Comparison of ENCODE assay signal across 17 mouse cellular contexts in the genomic region with DNA sequence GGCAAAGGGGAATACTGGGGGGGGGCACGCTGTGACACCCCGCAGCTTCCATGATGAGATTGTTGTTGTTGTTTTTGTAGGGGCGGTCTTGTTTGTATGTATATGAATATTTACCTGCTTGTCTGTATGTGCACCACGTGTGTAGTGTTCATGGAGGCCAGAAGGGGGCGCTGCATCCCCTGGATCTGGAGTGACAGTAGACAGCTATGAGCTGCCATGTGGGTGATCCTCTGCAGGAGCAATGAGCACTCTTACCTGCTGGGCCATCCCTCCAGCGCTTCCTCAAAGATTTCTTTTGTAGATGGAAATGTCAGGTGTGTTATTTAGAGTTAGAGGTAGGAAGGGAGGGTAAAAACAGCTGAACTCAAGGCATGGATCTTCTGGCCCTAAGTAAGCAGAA. TPM values are rescaled to one million over a fixed set of nuclear protein-coding genes. Genes with fewer than 3 reads are reported as not detected.
A peak's percentile ranks its signal among the peaks of the same experiment; 100 is the strongest.
DNase-seq lines count a peak whose midpoint lies in the region; ATAC-seq and TF ChIP-seq lines count a peak whose summit lies in the region.
"Had no signal": no experiment of that assay in that cellular context is flagged by ENCODE, and none has a peak within 500 bp of the region (broad histone marks: within the 10 kb centered on the region; RNA-seq: fewer than 3 reads in every experiment).

No protein-coding gene starts in this region.

- H3K4me2 ChIP-seq in forebrain, postnatal 0 days (ENCODE audit: low read depth) = no peak overlapping the region
- no peak overlapping the region for H3K4me2 ChIP-seq in forebrain, embryonic 13.5 days
- H3K4me2 ChIP-seq: embryonic facial prominence, embryonic 12.5 days; forebrain, embryonic 15.5 days; lung, embryonic 15.5 days had no signal

- H3K9ac ChIP-seq in forebrain, postnatal 0 days = no peak overlapping the region
- no peak overlapping the region for H3K9ac ChIP-seq in forebrain, embryonic 13.5 days
- H3K9ac ChIP-seq in ES-Bruce4 (ENCODE audit: low read depth, poor library complexity, severe bottlenecking) = no peak overlapping the region
- H3K9ac ChIP-seq: embryonic facial prominence, embryonic 12.5 days; forebrain, embryonic 15.5 days; lung, embryonic 15.5 days had no signal

- TF ChIP-seq EP300 in ES-Bruce4 (IDR thresholded peaks at IDR 0.05; ENCODE audit: insufficient read depth, low read depth, low read length) = no peak

- H3K4me3 ChIP-seq in forebrain, postnatal 0 days (ENCODE audit: low read depth, low read length) = no peak overlapping the region
- H3K4me3 ChIP-seq in forebrain, embryonic 13.5 days = no peak overlapping the region
- H3K4me3 ChIP-seq in lung, adult 2 months (replicated peaks; ENCODE audit: extremely low read depth, low read depth, low read length) = no peak overlapping the region
- no peak overlapping the region for H3K4me3 ChIP-seq in ES-Bruce4 (ENCODE audit: low read depth, low read length)
- H3K4me3 ChIP-seq in embryonic fibroblast, embryonic 13.5 days (ENCODE audit: insufficient read depth, low read length) = no peak overlapping the region
- H3K4me3 ChIP-seq: embryonic facial prominence, embryonic 12.5 days; forebrain, embryonic 15.5 days; lung, embryonic 15.5 days had no signal

- H3K9me3 ChIP-seq in forebrain, postnatal 0 days (ENCODE audit: low read length) = no peaks in the 10 kb centered on the region
- H3K9me3 ChIP-seq in forebrain, embryonic 13.5 days (replicated peaks) = no peaks in the 10 kb centered on the region
- no peaks in the 10 kb centered on the region for H3K9me3 ChIP-seq in ES-Bruce4 (replicated peaks; ENCODE audit: control insufficient read depth, insufficient read depth, low read length, poor library complexity, severe bottlenecking)
- H3K9me3 ChIP-seq: embryonic facial prominence, embryonic 12.5 days; forebrain, embryonic 15.5 days; lung, embryonic 15.5 days had no signal

- TF ChIP-seq CTCF in forebrain, postnatal 0 days (IDR thresholded peaks at IDR 0.05; ENCODE audit: low read depth) = peak; percentile 48
- TF ChIP-seq CTCF in lung, adult 2 months (IDR thresholded peaks at IDR 0.05; ENCODE audit: insufficient read depth, low read length) = peak; percentile 41
- peak; percentile 77 for TF ChIP-seq CTCF in ES-Bruce4 (IDR thresholded peaks at IDR 0.05; ENCODE audit: low read depth, low read length)
- peak; percentile 32; the same call in 1 of the 2 replicates for TF ChIP-seq CTCF in embryonic fibroblast, embryonic 13.5 days (IDR thresholded peaks at IDR 0.05; ENCODE audit: borderline replicate concordance, insufficient read depth, low read length)

- no peak for TF ChIP-seq POLR2A in lung, adult 2 months (IDR thresholded peaks at IDR 0.05; ENCODE audit: borderline replicate concordance, extremely low read depth, low read depth, low read length)
- TF ChIP-seq POLR2A in ES-Bruce4 (IDR thresholded peaks at IDR 0.05; ENCODE audit: insufficient read depth, low read length) = no peak
- no peak for TF ChIP-seq POLR2A in embryonic fibroblast, embryonic 13.5 days (IDR thresholded peaks at IDR 0.05; ENCODE audit: low read depth, low read length)

- 82% methylated on average over 6 of the region's 6 CpGs for whole genome bisulfite sequencing in forebrain, postnatal 0 days
- WGBS in forebrain, embryonic 13.5 days = 77% methylated on average over 6 of the region's 6 CpGs
- 73% methylated on average over 6 of the region's 6 CpGs for WGBS in lung, adult 2 months

- H3K27ac ChIP-seq in forebrain, postnatal 0 days (ENCODE audit: low read depth, low read length) = no peak overlapping the region
- no peak overlapping the region for H3K27ac ChIP-seq in forebrain, embryonic 13.5 days
- H3K27ac ChIP-seq in ES-Bruce4 (ENCODE audit: insufficient read depth, low read length) = no peak overlapping the region
- no peak overlapping the region for H3K27ac ChIP-seq in embryonic fibroblast, embryonic 13.5 days (ENCODE audit: insufficient read depth, low read length)
- H3K27ac ChIP-seq: embryonic facial prominence, embryonic 12.5 days; forebrain, embryonic 15.5 days; lung, embryonic 15.5 days had no signal

- ATAC-seq in forebrain, postnatal 0 days = no peak
- no peak for ATAC-seq in forebrain, embryonic 13.5 days
- no peak for ATAC-seq in activated CD4-positive, CD25-positive, alpha-beta regulatory T cell, adult 4 months
- ATAC-seq: forebrain, embryonic 15.5 days had no signal

- no peaks in the 10 kb centered on the region for H3K4me1 ChIP-seq in forebrain, postnatal 0 days (ENCODE audit: insufficient read depth)
- H3K4me1 ChIP-seq in forebrain, embryonic 13.5 days = 0 out of 2 replicates have a peak, but pooled peaks cover 4% of the 10 kb centered on the region
- H3K4me1 ChIP-seq in lung, adult 2 months (ENCODE audit: control insufficient read depth, insufficient read depth, low read length) = no peaks in the 10 kb centered on the region
- no peaks in the 10 kb centered on the region for H3K4me1 ChIP-seq in ES-Bruce4 (ENCODE audit: control insufficient read depth, insufficient read depth, low read length)
- no peaks in the 10 kb centered on the region for H3K4me1 ChIP-seq in embryonic fibroblast, embryonic 13.5 days (ENCODE audit: control insufficient read depth, insufficient read depth, low read length)
- H3K4me1 ChIP-seq: embryonic facial prominence, embryonic 12.5 days; forebrain, embryonic 15.5 days had no signal

- H3K36me3 ChIP-seq in forebrain, postnatal 0 days (ENCODE audit: insufficient read depth) = no peaks in the 10 kb centered on the region
- no peaks in the 10 kb centered on the region for H3K36me3 ChIP-seq in forebrain, embryonic 13.5 days (ENCODE audit: poor library complexity, severe bottlenecking)
- no peaks in the 10 kb centered on the region for H3K36me3 ChIP-seq in ES-Bruce4 (ENCODE audit: control insufficient read depth, insufficient read depth, low read length, poor library complexity, severe bottlenecking)
- H3K36me3 ChIP-seq: embryonic facial prominence, embryonic 12.5 days; forebrain, embryonic 15.5 days; lung, embryonic 15.5 days had no signal

- DNase-seq in forebrain, postnatal 0 days = no peak
- no peak for DNase-seq in lung, adult 2 months
- DNase-seq in lung, postnatal 14 days = no peak
- no peak for DNase-seq in urinary bladder, postnatal 10 days (ENCODE audit: low spot score)
- DNase-seq: cerebellum, postnatal 10 days; spleen, adult 18-20 months had no signal

- H3K27me3 ChIP-seq in forebrain, postnatal 0 days (ENCODE audit: insufficient read depth, low read length) = no peaks in the 10 kb centered on the region
- H3K27me3 ChIP-seq in forebrain, embryonic 13.5 days = no peaks in the 10 kb centered on the region
- H3K27me3 ChIP-seq in ES-Bruce4 (ENCODE audit: control insufficient read depth, insufficient read depth, low read length, poor library complexity, severe bottlenecking) = no peaks in the 10 kb centered on the region
- H3K27me3 ChIP-seq: embryonic facial prominence, embryonic 12.5 days; forebrain, embryonic 15.5 days; lung, embryonic 15.5 days had no signal

RNA-seq across cellular contexts. Expression of gene Olfr70, which starts 2.8 kb away (rescaled TPM):
- total RNA-seq in forebrain, postnatal 0 days (2014; rRNA removed) = not detected in 2 replicates
- not detected in 2 replicates for polyA plus RNA-seq in forebrain, postnatal 0 days (2015; fragmentation: Nextera tagmentation; extraction: Ambion mirVana)
- polyA plus RNA-seq in forebrain, embryonic 13.5 days (2015; fragmentation: Nextera tagmentation; extraction: Ambion mirVana) = not detected in 2 replicates
- not detected in 2 replicates for polyA plus RNA-seq in lung, adult 2 months (2012; rRNA removed)
- polyA plus RNA-seq in ES-Bruce4 (2011; ENCODE audit: insufficient read depth, insufficient read length, low read depth, missing spikeins) = not detected in 2 replicates
- not detected in 2 replicates for polyA plus RNA-seq in embryonic fibroblast, embryonic 13.5 days (2011; ENCODE audit: insufficient read length, low read depth, missing spikeins)
- not detected for polyA plus RNA-seq in activated CD4-positive, CD25-positive, alpha-beta regulatory T cell, adult 4 months (2017; shearing (Covaris generic))
- total RNA-seq: heart, postnatal 14 days; left cerebral cortex, postnatal 25 days had no signal
- polyA plus RNA-seq: embryonic facial prominence, embryonic 12.5 days; forebrain, embryonic 15.5 days; gonadal fat pad, adult 2 months; intestine, embryonic 14.5 days; lung, embryonic 15.5 days had no signal

RNA-seq across cellular contexts. Expression of gene Olfr71, which starts 6.6 kb away (rescaled TPM):
- not detected in 2 replicates for total RNA-seq in forebrain, postnatal 0 days (2014; rRNA removed)
- polyA plus RNA-seq in forebrain, postnatal 0 days (2015; fragmentation: Nextera tagmentation; extraction: Ambion mirVana) = not detected in 2 replicates
- polyA plus RNA-seq in forebrain, embryonic 13.5 days (2015; fragmentation: Nextera tagmentation; extraction: Ambion mirVana) = not detected in 2 replicates
- 0.37 and 0.67 TPM in 2 replicates for polyA plus RNA-seq in lung, adult 2 months (2012; rRNA removed)
- polyA plus RNA-seq in ES-Bruce4 (2011; ENCODE audit: insufficient read depth, insufficient read length, low read depth, missing spikeins) = not detected in 2 replicates
- polyA plus RNA-seq in embryonic fibroblast, embryonic 13.5 days (2011; ENCODE audit: insufficient read length, low read depth, missing spikeins) = not detected in 2 replicates
- polyA plus RNA-seq in activated CD4-positive, CD25-positive, alpha-beta regulatory T cell, adult 4 months (2017; shearing (Covaris generic)) = under 1 TPM in 1 of 2 experiments, not detected in 1; 0.13 TPM
- total RNA-seq: heart, postnatal 14 days; left cerebral cortex, postnatal 25 days had no signal
- polyA plus RNA-seq: forebrain, embryonic 15.5 days; gonadal fat pad, adult 2 months; intestine, embryonic 14.5 days; lung, embryonic 15.5 days had no signal

RNA-seq across cellular contexts. Expression of gene Hrct1, which starts 23.5 kb away (rescaled TPM):
- 1.7 TPM in 1 of 2 replicates, not detected in the other for total RNA-seq in forebrain, postnatal 0 days (2014; rRNA removed)
- 0.75 and 1.0 TPM in 2 replicates for polyA plus RNA-seq in forebrain, postnatal 0 days (2015; fragmentation: Nextera tagmentation; extraction: Ambion mirVana)
- 0.30 and 0.48 TPM in 2 replicates for polyA plus RNA-seq in forebrain, embryonic 13.5 days (2015; fragmentation: Nextera tagmentation; extraction: Ambion mirVana)
- polyA plus RNA-seq in lung, adult 2 months (2012; rRNA removed) = 14.4 and 15.1 TPM in 2 replicates
- not detected in 2 replicates for polyA plus RNA-seq in ES-Bruce4 (2011; ENCODE audit: insufficient read depth, insufficient read length, low read depth, missing spikeins)
- polyA plus RNA-seq in embryonic fibroblast, embryonic 13.5 days (2011; ENCODE audit: insufficient read length, low read depth, missing spikeins) = 0.33 and 0.35 TPM in 2 replicates
- polyA plus RNA-seq in activated CD4-positive, CD25-positive, alpha-beta regulatory T cell, adult 4 months (2017; shearing (Covaris generic)) = not detected

RNA-seq across cellular contexts. Expression of gene Spaar, which starts 26.4 kb away (rescaled TPM):
- total RNA-seq in forebrain, postnatal 0 days (2014; rRNA removed) = 0.29 and 0.31 TPM in 2 replicates
- 0.25 TPM in 2 replicates for polyA plus RNA-seq in forebrain, postnatal 0 days (2015; fragmentation: Nextera tagmentation; extraction: Ambion mirVana)
- polyA plus RNA-seq in forebrain, embryonic 13.5 days (2015; fragmentation: Nextera tagmentation; extraction: Ambion mirVana) = not detected in 2 replicates
- 5.7 and 9.4 TPM in 2 replicates for polyA plus RNA-seq in lung, adult 2 months (2012; rRNA removed)
- 0.51 TPM in 1 of 2 replicates, not detected in the other for polyA plus RNA-seq in ES-Bruce4 (2011; ENCODE audit: insufficient read depth, insufficient read length, low read depth, missing spikeins)
- not detected in 2 replicates for polyA plus RNA-seq in embryonic fibroblast, embryonic 13.5 days (2011; ENCODE audit: insufficient read length, low read depth, missing spikeins)
- under 1 TPM in 1 of 2 experiments, not detected in 1; 0.15 TPM for polyA plus RNA-seq in activated CD4-positive, CD25-positive, alpha-beta regulatory T cell, adult 4 months (2017; shearing (Covaris generic))
- polyA plus RNA-seq: embryonic facial prominence, embryonic 12.5 days had no signal

RNA-seq across cellular contexts. Expression of gene Fam221b, which starts 34.5 kb away (rescaled TPM):
- 0.08 TPM in 1 of 2 replicates, not detected in the other for total RNA-seq in forebrain, postnatal 0 days (2014; rRNA removed)
- 1.6 TPM in 2 replicates for polyA plus RNA-seq in forebrain, postnatal 0 days (2015; fragmentation: Nextera tagmentation; extraction: Ambion mirVana)
- polyA plus RNA-seq in forebrain, embryonic 13.5 days (2015; fragmentation: Nextera tagmentation; extraction: Ambion mirVana) = 2.1 and 2.9 TPM in 2 replicates
- polyA plus RNA-seq in lung, adult 2 months (2012; rRNA removed) = 0.04 and 0.15 TPM in 2 replicates
- 0.19 and 0.55 TPM in 2 replicates for polyA plus RNA-seq in ES-Bruce4 (2011; ENCODE audit: insufficient read depth, insufficient read length, low read depth, missing spikeins)
- polyA plus RNA-seq in embryonic fibroblast, embryonic 13.5 days (2011; ENCODE audit: insufficient read length, low read depth, missing spikeins) = 0.62 and 0.67 TPM in 2 replicates
- 1 to 10 TPM; 3.2 to 4.4 TPM for polyA plus RNA-seq in activated CD4-positive, CD25-positive, alpha-beta regulatory T cell, adult 4 months (2017; shearing (Covaris generic))
